Mouse (Mus musculus) heart, postnatal 0 days (tissue): ENCODE measurements around the gene Arhgap44. TPM values are rescaled to one million over a fixed set of nuclear protein-coding genes. Genes with fewer than 3 reads are reported as not detected.
A peak's percentile ranks its signal among the peaks of the same experiment; 100 is the strongest.

Experiments used
- ATAC-seq: fragments of 200-750 bp; cut with Nextera tagmentation; 2 replicates; pipeline ENCODE4 v1.8.0; 2017; ENCODE audit warnings: low read depth, moderate number of reproducible peaks, moderate library complexity; ENCODE audit not compliant: insufficient read depth
- DNase-seq: peaks from one replicate; pipeline ENCODE4 v3.0.0-alpha.2; 2016; ENCODE audit warnings: low spot score
- H3K27ac ChIP-seq: fragments of 300-500 bp; sonication (generic); 2 replicates; pipeline ENCODE4 v1.5.1; 2014; ENCODE audit warnings: low read depth, mild to moderate bottlenecking
- H3K27me3 ChIP-seq: fragments of 300-500 bp; sonication (generic); 2 replicates; pipeline ENCODE4 v1.6.1; 2014; ENCODE audit warnings: low read length, mixed read lengths; ENCODE audit not compliant: control insufficient read depth, insufficient read depth
- H3K36me3 ChIP-seq: fragments of 300-500 bp; sonication (generic); replicated peaks from 2 replicates; pipeline ENCODE4 v1.6.1; 2014; ENCODE audit warnings: low read length, mixed read lengths; ENCODE audit not compliant: control insufficient read depth, insufficient read depth
- H3K4me1 ChIP-seq: fragments of 300-500 bp; sonication (generic); 2 replicates; pipeline ENCODE4 v1.6.1; 2014; ENCODE audit warnings: antibody characterized with exemption; ENCODE audit not compliant: control insufficient read depth, insufficient read depth
- H3K4me2 ChIP-seq: fragments of 300-500 bp; sonication (generic); 2 replicates; pipeline ENCODE4 v1.6.1; 2014; ENCODE audit warnings: low read depth, mild to moderate bottlenecking, low read length, moderate library complexity
- H3K4me3 ChIP-seq: fragments of 300-500 bp; sonication (generic); 2 replicates; pipeline ENCODE4 v1.5.1; 2014; ENCODE audit warnings: low read depth, low read length
- H3K9ac ChIP-seq: fragments of 300-500 bp; sonication (generic); replicated peaks from 2 replicates; pipeline ENCODE4 v1.6.1; 2014; ENCODE audit warnings: low read depth, low read length, mixed read lengths
- H3K9me3 ChIP-seq: fragments of 300-500 bp; sonication (generic); replicated peaks from 2 replicates; pipeline ENCODE4 v1.6.1; 2016; ENCODE audit warnings: low read length; ENCODE audit not compliant: control insufficient read depth
- CTCF ChIP-seq: IDR thresholded peaks from 2 replicates; pipeline ENCODE4 v1.5.1; 2016; ENCODE audit warnings: antibody characterized with exemption, control low read depth, low read depth
- EP300 ChIP-seq: IDR thresholded peaks from 2 replicates; pipeline ENCODE4 v1.6.1; 2016; ENCODE audit warnings: antibody characterized with exemption, low read depth
- WGBS: fragments of 180-500 bp; shearing (Covaris S2); extraction: QIAGEN DNeasy Blood & Tissue Kit; methylation state at CpG from one replicate; pipeline ENCODE4 v1.1.7; 2014; 5-methylcytosine and 5-hydroxymethylcytosine counted together
- polyA plus RNA-seq: library from polyadenylated mRNA; unstranded; fragments of >200 nt; fragmentation: Nextera tagmentation; extraction: Ambion mirVana; gene quantifications from 2 replicates; pipeline ENCODE4 v1.2.1, GENCODE M21; 2015
- total RNA-seq: library from RNA; depleted of rRNA; stranded (reverse); fragments of >200 nt; gene quantifications from 2 replicates; pipeline ENCODE4 v1.2.3, GENCODE M21; 2014; ENCODE audit warnings: low replicate concordance

The Arhgap44 gene
- total and polyA plus RNA-seq, 2 experiments from 2014 or later, result 8.5 to 17.7 TPM

- ATAC-seq (no peak), DNase-seq (no peak)
- Histone ChIP-seq H3K9me3 (no peaks in the 10 kb centered on the region), H3K4me3 (no peak overlapping the region), H3K27me3 (no peaks in the 10 kb centered on the region), H3K9ac (no peak overlapping the region), H3K27ac (no peak overlapping the region), H3K4me1 (peaks cover 18% of the 10 kb centered on the region), H3K4me2 (no peak overlapping the region), H3K36me3 (no peaks in the 10 kb centered on the region; the same call in 1 of the 2 replicates)
- TF ChIP-seq CTCF, result no peak
- no peak for TF ChIP-seq EP300
- WGBS, result 47% methylated on average over 7 of the region's 7 CpGs
Measured at GRCm38 (mm10) chr11:65058224-65058908, 104.4 kb downstream of the Arhgap44 start.

- TF ChIP-seq EP300 (no peak), CTCF (no peak)
- peak; percentile 25 for DNase-seq
- Histone ChIP-seq H3K27ac (no peak overlapping the region), H3K27me3 (no peaks in the 10 kb centered on the region), H3K9me3 (no peaks in the 10 kb centered on the region), H3K9ac (no peak overlapping the region), H3K4me2 (no peak overlapping the region), H3K4me1 (peaks cover 18% of the 10 kb centered on the region), H3K4me3 (no peak overlapping the region), H3K36me3 (peaks cover 10% of the 10 kb centered on the region; the same call in 1 of the 2 replicates)
- peak; percentile 65; the same call in 1 of the 2 replicates for ATAC-seq
- 23% methylated on average over 7 of the region's 7 CpGs for whole genome bisulfite sequencing
Measured at GRCm38 (mm10) chr11:65055596-65055995, 107.2 kb downstream of the Arhgap44 start.

GRCm38 (mm10) chr11:65054216-65054615 lies 108.5 kb downstream of the Arhgap44 start:
- Histone ChIP-seq H3K4me2 (no peak overlapping the region), H3K9me3 (no peaks in the 10 kb centered on the region), H3K9ac (no peak overlapping the region), H3K4me1 (peaks cover 18% of the 10 kb centered on the region), H3K27me3 (no peaks in the 10 kb centered on the region), H3K36me3 (peaks cover 10% of the 10 kb centered on the region; the same call in 1 of the 2 replicates), H3K27ac (no peak overlapping the region), H3K4me3 (no peak overlapping the region)
- TF ChIP-seq CTCF, result no peak
- no peak for TF ChIP-seq EP300
- WGBS, result 86% methylated on average over 5 of the region's 5 CpGs
- ATAC-seq, result no peak
- no peak for DNase-seq

DNA sequence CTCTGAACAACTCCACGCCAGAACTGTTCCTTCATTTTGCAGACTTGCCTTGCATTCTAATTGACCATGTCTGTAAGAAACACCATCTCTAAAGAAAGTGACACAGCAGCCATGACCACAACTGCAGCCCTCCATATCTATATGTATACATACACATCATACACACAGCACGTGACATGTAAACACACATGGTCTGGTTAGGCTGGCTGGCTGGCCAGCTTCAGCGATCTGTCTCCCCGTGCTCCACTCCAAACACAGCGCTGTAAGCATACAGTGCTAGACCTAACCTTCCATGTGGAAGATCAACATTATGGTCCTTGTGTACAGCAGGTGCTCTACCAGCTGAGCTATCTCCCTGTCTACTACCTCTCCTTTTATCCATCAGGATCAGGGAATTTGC lies 111.9 kb downstream of the Arhgap44 start:
- peaks cover 6% of the 10 kb centered on the region; the same call in 1 of the 2 replicates for H3K4me1 ChIP-seq
- H3K4me3 ChIP-seq, result no peak overlapping the region
- no peak overlapping the region for H3K4me2 ChIP-seq
- no peak for DNase-seq
- no peaks in the 10 kb centered on the region for H3K9me3 ChIP-seq
- WGBS, result 93% methylated on average over 5 of the region's 5 CpGs
- H3K36me3 ChIP-seq, result peaks cover 10% of the 10 kb centered on the region; the same call in 1 of the 2 replicates
- H3K27ac ChIP-seq, result no peak overlapping the region
- H3K9ac ChIP-seq, result no peak overlapping the region
- no peak for ATAC-seq
- H3K27me3 ChIP-seq, result no peaks in the 10 kb centered on the region
- no peak for TF ChIP-seq CTCF
- no peak for TF ChIP-seq EP300

DNA sequence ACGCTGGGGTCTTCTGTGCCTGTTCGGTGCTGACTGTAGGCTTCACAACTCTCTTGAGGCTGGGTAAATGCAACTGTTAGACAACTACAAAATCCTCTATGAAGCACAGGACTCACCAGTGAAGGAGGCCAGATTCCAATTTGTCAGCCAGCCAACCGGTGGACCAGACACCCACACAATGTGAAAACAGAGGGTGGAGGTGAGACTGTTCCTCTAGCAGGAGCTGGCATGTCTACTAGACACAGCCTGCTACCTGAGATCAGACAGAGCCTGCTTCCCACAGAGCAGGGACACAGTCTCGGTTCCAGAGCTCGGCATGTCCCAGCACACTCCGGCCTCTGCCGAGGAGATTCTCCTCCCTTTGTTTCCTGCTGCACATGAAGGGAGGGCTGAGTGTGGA lies 113.7 kb downstream of the Arhgap44 start:
- Histone ChIP-seq H3K27ac (no peak overlapping the region), H3K27me3 (no peaks in the 10 kb centered on the region), H3K4me2 (no peak overlapping the region), H3K4me3 (no peak overlapping the region), H3K9me3 (no peaks in the 10 kb centered on the region), H3K36me3 (peaks cover 10% of the 10 kb centered on the region; the same call in 1 of the 2 replicates), H3K9ac (no peak overlapping the region), H3K4me1 (no peaks in the 10 kb centered on the region)
- WGBS, result 75% methylated on average over 7 of the region's 7 CpGs
- TF ChIP-seq EP300 (no peak), CTCF (no peak)
- no peak for ATAC-seq
- DNase-seq, result no peak

DNA sequence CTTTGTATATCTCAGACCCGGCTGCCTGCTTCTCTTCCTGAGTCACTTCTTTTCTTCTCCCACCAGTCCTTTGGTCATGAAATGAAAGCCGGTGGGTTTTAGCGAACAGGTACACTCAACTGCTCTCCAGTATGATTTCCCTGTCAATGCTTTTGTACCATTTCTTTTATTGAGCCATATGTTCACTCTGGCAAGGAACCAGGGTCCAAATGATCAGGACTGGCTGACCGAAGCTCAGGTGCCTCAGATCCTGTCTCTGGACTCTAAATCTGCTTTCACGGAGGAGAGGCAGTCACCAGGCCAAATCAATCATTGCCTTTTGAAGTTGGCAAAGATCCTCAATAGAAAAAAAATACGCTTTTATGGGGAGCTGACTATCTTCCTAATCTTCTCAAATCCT lies 122.2 kb downstream of the Arhgap44 start:
- no peak for ATAC-seq
- 86% methylated on average over 6 of the region's 6 CpGs for WGBS
- no peak for TF ChIP-seq EP300
- no peak for TF ChIP-seq CTCF

More for the DNA sequence above, 122.2 kb downstream of the Arhgap44 start:
- H3K36me3 ChIP-seq, result peaks cover 14% of the 10 kb centered on the region; the same call in 1 of the 2 replicates
- no peak for DNase-seq
- H3K4me2 ChIP-seq, result no peak overlapping the region
- no peaks in the 10 kb centered on the region for H3K4me1 ChIP-seq
- no peaks in the 10 kb centered on the region for H3K9me3 ChIP-seq
- no peaks in the 10 kb centered on the region for H3K27me3 ChIP-seq
- no peak overlapping the region for H3K27ac ChIP-seq
- H3K9ac ChIP-seq, result no peak overlapping the region
- no peak overlapping the region for H3K4me3 ChIP-seq
